Mouse (Mus musculus) fibroblast of lung, adult 2 months (primary cell): ENCODE results near the gene Zfp385b.

Source experiments
- DNase-seq: peaks from one replicate; pipeline ENCODE4 v3.0.0-alpha.2; 2011; ENCODE audit warnings: low read depth

The Zfp385b gene

GRCm38 (mm10) chr2:77518693-77519092, 300.7 kb downstream of the Zfp385b start:
- no peak for DNase-seq

GRCm38 (mm10) chr2:77516606-77517005, 302.8 kb downstream of the Zfp385b start:
- DNase-seq = no peak

- DNase-seq = no peak
These were observed 303.8 kb downstream of the Zfp385b start for GRCm38 (mm10) chr2:77515654-77516053.

- no peak for DNase-seq
These were observed 304.4 kb downstream of the Zfp385b start for GRCm38 (mm10) chr2:77515011-77515410.

GRCm38 (mm10) chr2:77514476-77514875, 305.0 kb downstream of the Zfp385b start:
- no peak for DNase-seq

GRCm38 (mm10) chr2:77508731-77509130, 310.7 kb downstream of the Zfp385b start:
- DNase-seq = no peak

GRCm38 (mm10) chr2:77506308-77506707, 313.1 kb downstream of the Zfp385b start:
- no peak for DNase-seq

GRCm38 (mm10) chr2:77505614-77506013, 313.8 kb downstream of the Zfp385b start:
- DNase-seq = no peak

- no peak for DNase-seq
These were observed 315.6 kb downstream of the Zfp385b start for GRCm38 (mm10) chr2:77503674-77504351.

- DNase-seq = no peak
These were observed 316.2 kb downstream of the Zfp385b start for GRCm38 (mm10) chr2:77503217-77503616.

- DNase-seq = no peak
These were observed 317.0 kb downstream of the Zfp385b start for GRCm38 (mm10) chr2:77502458-77502857.

- no peak for DNase-seq
These were observed 319.0 kb downstream of the Zfp385b start for GRCm38 (mm10) chr2:77500480-77500879.

GRCm38 (mm10) chr2:77498379-77498778, 321.1 kb downstream of the Zfp385b start:
- no peak for DNase-seq

GRCm38 (mm10) chr2:77497942-77498341, 321.5 kb downstream of the Zfp385b start:
- DNase-seq = no peak

- DNase-seq = no peak
These were observed 323.4 kb downstream of the Zfp385b start for GRCm38 (mm10) chr2:77496071-77496470.

GRCm38 (mm10) chr2:77495344-77495743, 324.1 kb downstream of the Zfp385b start:
- no peak for DNase-seq

GRCm38 (mm10) chr2:77493695-77494094, 325.7 kb downstream of the Zfp385b start:
- DNase-seq = no peak

- no peak for DNase-seq
These were observed 332.3 kb downstream of the Zfp385b start for GRCm38 (mm10) chr2:77487151-77487550.

GRCm38 (mm10) chr2:77481274-77481673, 338.2 kb downstream of the Zfp385b start:
- DNase-seq = no peak

GRCm38 (mm10) chr2:77477536-77477935, 341.9 kb downstream of the Zfp385b start:
- no peak for DNase-seq

GRCm38 (mm10) chr2:77476444-77476843, 343.0 kb downstream of the Zfp385b start:
- no peak for DNase-seq

GRCm38 (mm10) chr2:77472254-77472837, 347.1 kb downstream of the Zfp385b start:
- no peak for DNase-seq

GRCm38 (mm10) chr2:77470716-77471115, 348.7 kb downstream of the Zfp385b start:
- no peak for DNase-seq

GRCm38 (mm10) chr2:77461413-77461812, 358.0 kb downstream of the Zfp385b start:
- no peak for DNase-seq
